Comparison of ENCODE assay signal across 8 mouse cellular contexts in genomic region chr13:5863408-5863891, GRCm38 (mm10). TPM values are rescaled to one million over a fixed set of nuclear protein-coding genes. Genes with fewer than 3 reads are reported as not detected.
A peak's percentile ranks its signal among the peaks of the same experiment; 100 is the strongest.
DNase-seq lines count a peak whose midpoint lies in the region; ATAC-seq and TF ChIP-seq lines count a peak whose summit lies in the region.

No protein-coding gene starts in this region.

- H3K79me2 ChIP-seq in MEL (ENCODE audit: control insufficient read depth, insufficient read depth, low read length, poor library complexity) = peaks cover 7% of the 10 kb centered on the region

- peak; percentile 35 for DNase-seq in embryo, embryonic 10.5 days (ENCODE audit: low spot score)
- DNase-seq in embryo, embryonic 10 days (ENCODE audit: low spot score) = no peak
- DNase-seq in MEL (ENCODE audit: low read depth, low spot score) = peak; percentile 80
- peak; percentile 77 for DNase-seq in induced T-regulatory cell, adult 2 months (ENCODE audit: low read depth)
- DNase-seq in lung, adult 18-20 months = peak; percentile 53 to 68
- DNase-seq in retina, postnatal 1 day = peak; percentile 28
- DNase-seq in spleen, adult 18-20 months = no peak

- TF ChIP-seq CTCF in MEL (IDR thresholded peaks at IDR 0.05 in 2 of 3, conservative IDR thresholded peaks at IDR 0.05 in 1 of 3; ENCODE audit: control insufficient read depth in 1 of 3, insufficient read depth in 1 of 3, low read depth in 2 of 3, low read length in 3 of 3, poor library complexity in 1 of 3, severe bottlenecking in 1 of 3) = no peak

- H3K27ac ChIP-seq in MEL (ENCODE audit: control insufficient read depth, low read depth, low read length) = peak overlapping the region; percentile 48
- H3K27ac ChIP-seq in forebrain, embryonic 13.5 days = peak overlapping the region; percentile 89

- peak overlapping the region; percentile 75 for H3K9ac ChIP-seq in MEL (ENCODE audit: control insufficient read depth, low read depth, low read length, poor library complexity, severe bottlenecking)
- peak overlapping the region; percentile 80 for H3K9ac ChIP-seq in forebrain, embryonic 13.5 days

- peaks cover 0 to 7% of the 10 kb centered on the region in 2 experiments; a peak in 3 of 4 replicates for H3K36me3 ChIP-seq in MEL (ENCODE audit: control insufficient read depth in 1 of 2, insufficient read depth in 2 of 2, low read length in 2 of 2)
- peaks cover 34% of the 10 kb centered on the region for H3K36me3 ChIP-seq in forebrain, embryonic 13.5 days (ENCODE audit: poor library complexity, severe bottlenecking)

- no peak for ATAC-seq in forebrain, embryonic 13.5 days

- no peaks in the 10 kb centered on the region for H3K9me3 ChIP-seq in MEL (replicated peaks; ENCODE audit: insufficient read depth, low read length)
- H3K9me3 ChIP-seq in forebrain, embryonic 13.5 days (replicated peaks) = no peaks in the 10 kb centered on the region

- TF ChIP-seq POLR2A in MEL (IDR thresholded peaks at IDR 0.05; ENCODE audit: control insufficient read depth in 1 of 2, insufficient read depth in 1 of 2, low read depth in 1 of 2, low read length in 2 of 2, poor library complexity in 1 of 2) = no peak

- TF ChIP-seq EP300 in MEL (IDR thresholded peaks at IDR 0.05; ENCODE audit: low read depth in 1 of 2, low read length in 2 of 2) = peak; percentile 57 to 72

- TF ChIP-seq RAD21 in MEL (IDR thresholded peaks at IDR 0.05; ENCODE audit: low read depth, low read length) = no peak

- no peaks in the 10 kb centered on the region for H3K27me3 ChIP-seq in MEL (ENCODE audit: control insufficient read depth in 1 of 2, insufficient read depth in 2 of 2, low read length in 2 of 2)
- H3K27me3 ChIP-seq in forebrain, embryonic 13.5 days = no peaks in the 10 kb centered on the region

- peaks cover 0 to 10% of the 10 kb centered on the region in 2 experiments; a peak in 2 of 4 replicates for H3K4me1 ChIP-seq in MEL (ENCODE audit: control insufficient read depth in 1 of 2, insufficient read depth in 2 of 2, low read length in 2 of 2)
- peaks cover 24% of the 10 kb centered on the region for H3K4me1 ChIP-seq in forebrain, embryonic 13.5 days

- peak overlapping the region; percentile 71 to 97 for H3K4me3 ChIP-seq in MEL (ENCODE audit: control insufficient read depth in 1 of 2, insufficient read depth in 1 of 2, low read depth in 2 of 2, low read length in 2 of 2)
- peak overlapping the region; percentile 64 for H3K4me3 ChIP-seq in forebrain, embryonic 13.5 days

- peak overlapping the region; percentile 72 for H3K4me2 ChIP-seq in forebrain, embryonic 13.5 days

- WGBS in forebrain, embryonic 13.5 days = 2% methylated on average over 5 of the region's 5 CpGs

TF ChIP-seq in MEL, 35 proteins besides CTCF, POLR2A, EP300 and RAD21:
- TF ChIP-seq KAT2A (conservative IDR thresholded peaks at IDR 0.05; ENCODE audit: low read depth, low read length) (no peak), BHLHE40 (IDR thresholded peaks at IDR 0.05; ENCODE audit: borderline replicate concordance, low read depth, low read length) (peak; percentile 24; the same call in 1 of the 2 replicates), UBTF (IDR thresholded peaks at IDR 0.05; ENCODE audit: borderline replicate concordance, insufficient read depth, low read depth, low read length) (no peak), E2F4 (IDR thresholded peaks at IDR 0.05; ENCODE audit: borderline replicate concordance, low read depth, low read length) (no peak), TBP (IDR thresholded peaks at IDR 0.05; ENCODE audit: low read depth, low read length) (no peak), TAL1 (IDR thresholded peaks at IDR 0.05; ENCODE audit: low read length) (peak; percentile 21; the same call in 1 of the 2 replicates), CHD2 (IDR thresholded peaks at IDR 0.05; ENCODE audit: low read length) (no peak), CHD1 (IDR thresholded peaks at IDR 0.05; ENCODE audit: low read depth, low read length) (no peak), ZKSCAN1 (IDR thresholded peaks at IDR 0.05; ENCODE audit: low read depth, low read length) (no peak), POLR2AphosphoS5 (IDR thresholded peaks at IDR 0.05; ENCODE audit: borderline replicate concordance, low read depth, low read length) (no peak), HCFC1 (IDR thresholded peaks at IDR 0.05; ENCODE audit: low read depth, low read length) (no peak), MAX (IDR thresholded peaks at IDR 0.05; ENCODE audit: low read length) (0 out of 2 replicates have a peak, but pooled peaks have one; percentile 13), MYC (IDR thresholded peaks at IDR 0.05; ENCODE audit: low read depth, low read length) (no peak), RCOR1 (IDR thresholded peaks at IDR 0.05; ENCODE audit: low read depth, low read length) (peak; percentile 47), MXI1 (IDR thresholded peaks at IDR 0.05; ENCODE audit: low read depth, low read length) (no peak; the same call in 1 of the 2 replicates), TCF12 (IDR thresholded peaks at IDR 0.05; ENCODE audit: low read depth, low read length) (no peak), ZMIZ1 (IDR thresholded peaks at IDR 0.05; ENCODE audit: low read depth, low read length) (no peak), ETS1 (IDR thresholded peaks at IDR 0.05; ENCODE audit: low read depth, low read length) (peak; percentile 94), USF1 (IDR thresholded peaks at IDR 0.05; ENCODE audit: low read depth, low read length) (no peak; the same call in 1 of the 2 replicates), USF2 (IDR thresholded peaks at IDR 0.05; ENCODE audit: borderline replicate concordance in 1 of 2, insufficient read depth in 1 of 2, low read depth in 1 of 2, low read length in 2 of 2) (no peak), JUND (IDR thresholded peaks at IDR 0.05; ENCODE audit: low read depth, low read length) (peak; percentile 88; the same call in 1 of the 2 replicates), SMC3 (IDR thresholded peaks at IDR 0.05; ENCODE audit: low read depth, low read length) (no peak), GABPA (IDR thresholded peaks at IDR 0.05; ENCODE audit: low read depth, low read length) (no peak), NELFE (IDR thresholded peaks at IDR 0.05; ENCODE audit: low read depth, low read length) (no peak), ZNF384 (IDR thresholded peaks at IDR 0.05; ENCODE audit: low read depth, low read length) (no peak), GATA1 (IDR thresholded peaks at IDR 0.05; ENCODE audit: low read depth, low read length) (peak; percentile 69), SIN3A (IDR thresholded peaks at IDR 0.05; ENCODE audit: low read length) (peak; percentile 61)

RNA-seq across cellular contexts. Expression of gene Klf6, which starts 2.2 kb away (rescaled TPM):
- 2.0 and 4.6 TPM in 2 replicates for total RNA-seq in MEL (2012; rRNA removed)
- polyA plus RNA-seq in MEL (2012; ENCODE audit: insufficient read depth in 1 of 2, insufficient read length in 2 of 2, low read depth in 1 of 2, low replicate concordance in 2 of 2, missing spikeins in 1 of 2) = 1 to 10 TPM in 1 of 2 experiments, not detected in 1; 4.6 TPM
- 61.4 and 63.5 TPM in 2 replicates for polyA plus RNA-seq in forebrain, embryonic 13.5 days (2015; fragmentation: Nextera tagmentation; extraction: Ambion mirVana)

Comparison
In these comparisons a context has a peak if more than half of its experiments do, and no peak if none do; other contexts are left out.
1. DNase-seq: peak in embryo, embryonic 10.5 days (single experiment), MEL (single experiment), induced T-regulatory cell, adult 2 months (single experiment), lung, adult 18-20 months (2 of 2) and retina, postnatal 1 day (single experiment); none in embryo, embryonic 10 days (single experiment) and spleen, adult 18-20 months (0 of 2).